In genomic region chr4:134915223-134916050, GRCm38 (mm10) we compare ENCODE assay signal across 8 mouse cellular contexts. TPM values are rescaled to one million over a fixed set of nuclear protein-coding genes. Genes with fewer than 3 reads are reported as not detected.
DNase-seq lines count a peak whose midpoint lies in the region; ATAC-seq and TF ChIP-seq lines count a peak whose summit lies in the region.

No protein-coding gene starts in this region.

- no peak for TF ChIP-seq EP300 in heart, postnatal 0 days (IDR thresholded peaks at IDR 0.05; ENCODE audit: low read depth)

- no peak; the same call in 1 of the 2 replicates for ATAC-seq in heart, postnatal 0 days (ENCODE audit: insufficient read depth, low read depth)
- peak; percentile 57 for ATAC-seq in midbrain, embryonic 12.5 days (ENCODE audit: low FRiP score, low read depth)

- TF ChIP-seq CTCF in left cerebral cortex, adult 2 months (IDR thresholded peaks at IDR 0.05): no peak
- TF ChIP-seq CTCF in heart, postnatal 0 days (IDR thresholded peaks at IDR 0.05; ENCODE audit: low read depth): no peak

- H3K27me3 ChIP-seq in heart, postnatal 0 days (ENCODE audit: control insufficient read depth, insufficient read depth, low read length): no peaks in the 10 kb centered on the region
- no peaks in the 10 kb centered on the region for H3K27me3 ChIP-seq in midbrain, embryonic 12.5 days

- peak overlapping the region; percentile 85 for H3K9ac ChIP-seq in heart, postnatal 0 days (replicated peaks; ENCODE audit: low read depth, low read length)
- no peak overlapping the region for H3K9ac ChIP-seq in midbrain, embryonic 12.5 days (replicated peaks)

- H3K4me3 ChIP-seq in left cerebral cortex, adult 2 months: peak overlapping the region; percentile 82
- H3K4me3 ChIP-seq in brown adipose tissue, adult 24 weeks (ENCODE audit: insufficient read depth, low read depth, low read length): peak overlapping the region; percentile 93
- H3K4me3 ChIP-seq in heart, postnatal 0 days (ENCODE audit: low read depth, low read length): peak overlapping the region; percentile 88
- peak overlapping the region; percentile 78 for H3K4me3 ChIP-seq in midbrain, embryonic 12.5 days

- H3K36me3 ChIP-seq in heart, postnatal 0 days (replicated peaks; ENCODE audit: control insufficient read depth, insufficient read depth, low read length): peaks cover 12% of the 10 kb centered on the region
- H3K36me3 ChIP-seq in midbrain, embryonic 12.5 days: peaks cover 17% of the 10 kb centered on the region

- no peaks in the 10 kb centered on the region for H3K9me3 ChIP-seq in heart, postnatal 0 days (replicated peaks; ENCODE audit: control insufficient read depth, low read length)
- H3K9me3 ChIP-seq in midbrain, embryonic 12.5 days: no peaks in the 10 kb centered on the region

- H3K4me1 ChIP-seq in brown adipose tissue, adult 24 weeks (ENCODE audit: control insufficient read depth, insufficient read depth, insufficient read length, low read length): no peaks in the 10 kb centered on the region; the same call in none of the 2 replicates
- H3K4me1 ChIP-seq in heart, postnatal 0 days (ENCODE audit: control insufficient read depth, insufficient read depth): peaks cover 13% of the 10 kb centered on the region
- peaks cover 16% of the 10 kb centered on the region for H3K4me1 ChIP-seq in midbrain, embryonic 12.5 days

- intact Hi-C loops in left cerebral cortex, adult 2 months (cut with DNase I): no loop called here
- intact Hi-C loops in left cerebral cortex, postnatal 14 days (cut with DNase I): no loop called here

- WGBS in heart, postnatal 0 days: 44% methylated on average over 14 of the region's 14 CpGs
- 59% methylated on average over 14 of the region's 14 CpGs for WGBS in midbrain, embryonic 12.5 days

- no peak for DNase-seq in left cerebral cortex, adult 2 months (ENCODE audit: extremely low spot score in 1 of 2, low spot score in 2 of 2)
- no peak for DNase-seq in left cerebral cortex, adult 9 months (ENCODE audit: low spot score in 2 of 2)
- DNase-seq in heart, postnatal 0 days (ENCODE audit: low spot score): no peak
- no peak for DNase-seq in left cerebral cortex, postnatal 14 days (ENCODE audit: low spot score in 2 of 2)
- DNase-seq in ovary, postnatal 14 days (ENCODE audit: low spot score): no peak
- DNase-seq in cerebellum, adult 11-12 months: no peak

- peak overlapping the region; percentile 83 for H3K27ac ChIP-seq in left cerebral cortex, adult 2 months
- H3K27ac ChIP-seq in brown adipose tissue, adult 24 weeks (replicated peaks; ENCODE audit: low read depth, low read length): peak overlapping the region; percentile 31
- peak overlapping the region; percentile 95 for H3K27ac ChIP-seq in heart, postnatal 0 days (ENCODE audit: low read depth)
- peak overlapping the region; percentile 87 for H3K27ac ChIP-seq in midbrain, embryonic 12.5 days (replicated peaks)

- H3K4me2 ChIP-seq in heart, postnatal 0 days (ENCODE audit: low read depth, low read length): peak overlapping the region; percentile 68
- H3K4me2 ChIP-seq in midbrain, embryonic 12.5 days (replicated peaks): peak overlapping the region; percentile 66

RNA-seq across cellular contexts. Expression of gene Tmem50a, which starts 0.6 kb away (rescaled TPM):
- total RNA-seq in left cerebral cortex, adult 2 months (2021): 100 to 1,000 TPM; 113 to 116 TPM
- 110 and 115 TPM in 2 replicates for polyA plus RNA-seq in brown adipose tissue, adult 24 weeks (2012; ENCODE audit: insufficient read depth, insufficient read length, missing spikeins)
- total RNA-seq in heart, postnatal 0 days (2014; rRNA removed; ENCODE audit: low replicate concordance): 111 and 117 TPM in 2 replicates
- polyA plus RNA-seq in heart, postnatal 0 days (2015; fragmentation: Nextera tagmentation; extraction: Ambion mirVana): 160 and 171 TPM in 2 replicates
- polyA plus RNA-seq in midbrain, embryonic 12.5 days (2016; fragmentation: Nextera tagmentation; extraction: Ambion mirVana): 164 and 167 TPM in 2 replicates
- 100 to 1,000 TPM; 125 to 129 TPM for total RNA-seq in left cerebral cortex, postnatal 14 days (2021)

RNA-seq across cellular contexts. Expression of gene Rsrp1, which starts 8.0 kb away (rescaled TPM):
- 100 to 1,000 TPM; 284 to 304 TPM for total RNA-seq in left cerebral cortex, adult 2 months (2021)
- 185 and 418 TPM in 2 replicates for polyA plus RNA-seq in brown adipose tissue, adult 24 weeks (2012; ENCODE audit: insufficient read depth, insufficient read length, missing spikeins)
- 80.5 and 85.8 TPM in 2 replicates for total RNA-seq in heart, postnatal 0 days (2014; rRNA removed; ENCODE audit: low replicate concordance)
- polyA plus RNA-seq in heart, postnatal 0 days (2015; fragmentation: Nextera tagmentation; extraction: Ambion mirVana): 295 and 322 TPM in 2 replicates
- 525 and 549 TPM in 2 replicates for polyA plus RNA-seq in midbrain, embryonic 12.5 days (2016; fragmentation: Nextera tagmentation; extraction: Ambion mirVana)
- total RNA-seq in left cerebral cortex, postnatal 14 days (2021): 100 to 1,000 TPM; 261 to 276 TPM

RNA-seq across cellular contexts. Expression of gene Syf2, which starts 15.3 kb away (rescaled TPM):
- 10 to 100 TPM; 53.9 to 58.7 TPM for total RNA-seq in left cerebral cortex, adult 2 months (2021)
- polyA plus RNA-seq in brown adipose tissue, adult 24 weeks (2012; ENCODE audit: insufficient read depth, insufficient read length, missing spikeins): 71.8 and 75.9 TPM in 2 replicates
- total RNA-seq in heart, postnatal 0 days (2014; rRNA removed; ENCODE audit: low replicate concordance): 19.5 and 31.1 TPM in 2 replicates
- 66.8 and 73.3 TPM in 2 replicates for polyA plus RNA-seq in heart, postnatal 0 days (2015; fragmentation: Nextera tagmentation; extraction: Ambion mirVana)
- polyA plus RNA-seq in midbrain, embryonic 12.5 days (2016; fragmentation: Nextera tagmentation; extraction: Ambion mirVana): 74.0 and 76.5 TPM in 2 replicates
- total RNA-seq in left cerebral cortex, postnatal 14 days (2021): 10 to 100 TPM; 39.0 to 39.1 TPM

RNA-seq across cellular contexts. Expression of gene Rhd, which starts 51.1 kb away (rescaled TPM):
- not detected for total RNA-seq in left cerebral cortex, adult 2 months (2021)
- not detected in 2 replicates for polyA plus RNA-seq in brown adipose tissue, adult 24 weeks (2012; ENCODE audit: insufficient read depth, insufficient read length, missing spikeins)
- 5.3 and 7.7 TPM in 2 replicates for total RNA-seq in heart, postnatal 0 days (2014; rRNA removed; ENCODE audit: low replicate concordance)
- 10.1 and 10.3 TPM in 2 replicates for polyA plus RNA-seq in heart, postnatal 0 days (2015; fragmentation: Nextera tagmentation; extraction: Ambion mirVana)
- polyA plus RNA-seq in midbrain, embryonic 12.5 days (2016; fragmentation: Nextera tagmentation; extraction: Ambion mirVana): 7.3 and 8.9 TPM in 2 replicates
- not detected for total RNA-seq in left cerebral cortex, postnatal 14 days (2021)

Comparison
In these comparisons a context has a peak if more than half of its experiments do, and no peak if none do; other contexts are left out.
1. H3K27ac ChIP-seq: peak in every context shown above with its lines; median percentile 95 in heart, postnatal 0 days; 87 in midbrain, embryonic 12.5 days; 83 in left cerebral cortex, adult 2 months; 31 in brown adipose tissue, adult 24 weeks.